Mouse (Mus musculus) embryonic facial prominence, embryonic 13.5 days (tissue): ENCODE measurements around the gene Cep164. TPM values are rescaled to one million over a fixed set of nuclear protein-coding genes. Genes with fewer than 3 reads are reported as not detected.
"Not testable (repeated sequence)": the region's sequence is repeated elsewhere in the genome, so short reads cannot be mapped to it uniquely, and the experiment has no call there.

Experiments used
- ATAC-seq: fragments of 200-750 bp; cut with Nextera tagmentation; 2 replicates; pipeline ENCODE4 v1.8.0; 2017; ENCODE audit warnings: low read depth; ENCODE audit not compliant: insufficient number of reproducible peaks, insufficient read depth, low FRiP score, low TSS enrichment
- H3K27ac ChIP-seq: fragments of 300-500 bp; sonication (generic); 2 replicates; pipeline ENCODE4 v1.5.1; 2015; ENCODE audit warnings: moderate library complexity, mild to moderate bottlenecking, inconsistent platforms
- H3K27me3 ChIP-seq: fragments of 300-500 bp; sonication (generic); 2 replicates; pipeline ENCODE4 v1.6.1; 2015; ENCODE audit warnings: mild to moderate bottlenecking, inconsistent platforms
- H3K36me3 ChIP-seq: fragments of 300-500 bp; sonication (generic); 2 replicates; pipeline ENCODE4 v1.6.1; 2015; ENCODE audit warnings: mild to moderate bottlenecking, inconsistent platforms
- H3K4me1 ChIP-seq: fragments of 300-500 bp; sonication (generic); 2 replicates; pipeline ENCODE4 v1.6.1; 2015; ENCODE audit warnings: inconsistent platforms
- H3K4me2 ChIP-seq: fragments of 300-500 bp; sonication (generic); 2 replicates; pipeline ENCODE4 v1.6.1; 2015; ENCODE audit warnings: moderate library complexity, mild to moderate bottlenecking, inconsistent platforms
- H3K4me3 ChIP-seq: fragments of 300-500 bp; sonication (generic); 2 replicates; pipeline ENCODE4 v1.5.1; 2015; ENCODE audit warnings: mild to moderate bottlenecking, inconsistent platforms
- H3K9ac ChIP-seq: fragments of 300-500 bp; sonication (generic); 2 replicates; pipeline ENCODE4 v1.6.1; 2015; ENCODE audit warnings: mild to moderate bottlenecking, inconsistent platforms
- H3K9me3 ChIP-seq: fragments of 300-500 bp; sonication (generic); 2 replicates; pipeline ENCODE4 v1.6.1; 2016; ENCODE audit warnings: inconsistent platforms
- WGBS: fragments of 180-500 bp; shearing (Covaris S2); methylation state at CpG from one replicate; pipeline ENCODE4 v1.1.7; 2015; ENCODE audit warnings: mixed read lengths; 5-methylcytosine and 5-hydroxymethylcytosine counted together
- polyA plus RNA-seq: library from polyadenylated mRNA; unstranded; fragments of >200 nt; fragmentation: Nextera tagmentation; extraction: Ambion mirVana; gene quantifications from 2 replicates; pipeline ENCODE4 v1.2.1, GENCODE M21; 2015

Gene Cep164
- polyA plus RNA-seq, 1 experiment from 2014 or later, result 34.3 TPM

GRCm38 (mm10) chr9:45849528-45850408, 21.3 kb upstream of the Cep164 start:
- WGBS, result 43% methylated on average over 9 of the region's 9 CpGs
- Histone ChIP-seq H3K36me3 (peaks cover 22% of the 10 kb centered on the region), H3K4me2 (peak overlapping the region; percentile 22; the same call in 1 of the 2 replicates), H3K4me3 (no peak overlapping the region), H3K27me3 (no peaks in the 10 kb centered on the region), H3K4me1 (peaks cover 32% of the 10 kb centered on the region), H3K9me3 (no peaks in the 10 kb centered on the region), H3K27ac (peak overlapping the region; percentile 89), H3K9ac (peak overlapping the region; percentile 49; the same call in 1 of the 2 replicates)
- ATAC-seq, result peak; percentile 50; the same call in 1 of the 2 replicates

- no peak overlapping the region for H3K4me2 ChIP-seq
- no peak overlapping the region; the same call in 1 of the 2 replicates for H3K27ac ChIP-seq
- peaks cover 32% of the 10 kb centered on the region for H3K4me1 ChIP-seq
- no peaks in the 10 kb centered on the region for H3K9me3 ChIP-seq
- ATAC-seq, result no peak
- no peaks in the 10 kb centered on the region for H3K36me3 ChIP-seq
- no peaks in the 10 kb centered on the region for H3K27me3 ChIP-seq
- WGBS, result 82% methylated on average over 5 of the region's 5 CpGs
- H3K4me3 ChIP-seq, result no peak overlapping the region
- no peak overlapping the region for H3K9ac ChIP-seq
Observed at GRCm38 (mm10) chr9:45846891-45847460, 18.5 kb upstream of the Cep164 start.

GRCm38 (mm10) chr9:45846176-45846575, 17.7 kb upstream of the Cep164 start:
- ATAC-seq, H3K36me3 ChIP-seq, H3K27ac ChIP-seq, H3K27me3 ChIP-seq, H3K9ac ChIP-seq, H3K4me3 ChIP-seq, H3K9me3 ChIP-seq, H3K4me2 ChIP-seq: not testable (repeated sequence)
- WGBS, result 71% methylated on average over 2 of the region's 2 CpGs
- H3K4me1 ChIP-seq, result peaks cover 36% of the 10 kb centered on the region

DNA sequence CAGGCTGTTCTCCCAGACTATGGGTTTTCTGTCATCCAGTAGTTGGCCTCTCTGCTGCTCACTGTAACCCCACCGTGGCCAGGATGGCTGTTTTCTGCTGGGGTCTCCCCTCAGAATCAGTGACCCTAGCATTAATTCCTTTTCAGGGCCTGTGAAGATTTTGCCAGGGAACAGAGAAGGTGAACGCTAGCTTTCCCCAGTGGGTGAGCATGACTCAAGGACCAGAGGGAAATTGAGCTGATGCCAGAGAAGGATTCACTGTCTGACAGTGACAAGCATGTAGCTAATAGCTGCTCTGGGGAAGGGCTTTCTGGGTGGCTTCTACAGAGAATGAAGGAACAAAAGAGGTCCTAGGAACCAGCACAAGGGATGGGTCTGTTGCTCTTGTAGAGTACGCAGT, 17.1 kb upstream of the Cep164 start:
- Histone ChIP-seq H3K4me2 (no peak overlapping the region), H3K36me3 (no peaks in the 10 kb centered on the region), H3K27me3 (no peaks in the 10 kb centered on the region), H3K27ac (no peak overlapping the region), H3K4me1 (peaks cover 36% of the 10 kb centered on the region), H3K4me3 (no peak overlapping the region), H3K9ac (no peak overlapping the region), H3K9me3 (no peaks in the 10 kb centered on the region)
- WGBS, result 80% methylated on average over 3 of the region's 3 CpGs
- ATAC-seq, result no peak

DNA sequence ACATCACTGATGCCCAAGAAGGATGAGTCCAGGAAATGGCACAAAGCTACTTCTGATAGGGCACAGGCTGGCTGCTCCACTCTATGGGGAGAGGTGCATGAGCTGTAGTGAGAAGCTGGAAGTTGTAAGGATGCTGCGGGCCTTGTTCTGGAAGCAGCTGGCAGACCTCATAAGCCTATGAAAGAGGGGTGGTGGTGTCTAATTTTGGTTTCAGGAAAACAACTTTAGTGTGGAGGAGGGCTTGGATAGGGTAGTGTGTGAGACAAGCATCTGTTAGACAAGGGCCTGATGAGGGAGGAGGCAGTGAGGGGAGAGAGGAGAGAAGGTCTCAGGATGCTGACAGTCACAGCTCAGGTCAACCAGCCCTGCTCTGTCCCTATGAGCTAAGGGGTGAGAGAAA, 15.3 kb upstream of the Cep164 start:
- H3K9me3 ChIP-seq, result no peaks in the 10 kb centered on the region
- ATAC-seq, result no peak
- H3K4me3 ChIP-seq, result no peak overlapping the region
- H3K9ac ChIP-seq, result no peak overlapping the region
- peaks cover 36% of the 10 kb centered on the region for H3K4me1 ChIP-seq
- WGBS, result 94% methylated on average over 1 of the region's 1 CpGs
- H3K27me3 ChIP-seq, result no peaks in the 10 kb centered on the region
- H3K4me2 ChIP-seq, result no peak overlapping the region
- H3K27ac ChIP-seq, result no peak overlapping the region
- H3K36me3 ChIP-seq, result no peaks in the 10 kb centered on the region

DNA sequence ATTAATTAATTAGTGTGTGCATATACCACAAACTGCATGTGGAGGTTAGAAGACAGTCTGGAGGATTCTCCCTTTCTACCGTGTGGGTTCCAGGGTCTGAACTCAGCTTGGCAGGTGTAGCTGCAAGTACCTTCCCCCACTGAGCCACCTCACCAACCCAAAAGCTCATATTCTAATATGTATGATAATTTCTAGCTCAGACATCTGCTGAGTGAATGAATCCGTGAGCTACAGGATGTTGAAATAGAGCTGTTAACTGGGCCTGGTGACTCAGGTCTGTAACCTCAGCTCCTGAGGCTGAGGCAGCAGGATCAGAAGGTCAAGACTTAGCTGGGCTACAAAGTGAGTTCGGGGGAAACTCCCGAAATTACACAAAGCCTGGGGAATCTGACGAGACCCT, 14.5 kb upstream of the Cep164 start:
- no peak for ATAC-seq
- no peaks in the 10 kb centered on the region for H3K9me3 ChIP-seq
- no peaks in the 10 kb centered on the region for H3K27me3 ChIP-seq
- H3K4me2 ChIP-seq, result no peak overlapping the region
- 83% methylated on average over 5 of the region's 5 CpGs for WGBS
- H3K4me3 ChIP-seq, result no peak overlapping the region
- H3K27ac ChIP-seq, result no peak overlapping the region
- no peak overlapping the region for H3K9ac ChIP-seq
- H3K4me1 ChIP-seq, result peaks cover 32% of the 10 kb centered on the region
- no peaks in the 10 kb centered on the region for H3K36me3 ChIP-seq

DNA sequence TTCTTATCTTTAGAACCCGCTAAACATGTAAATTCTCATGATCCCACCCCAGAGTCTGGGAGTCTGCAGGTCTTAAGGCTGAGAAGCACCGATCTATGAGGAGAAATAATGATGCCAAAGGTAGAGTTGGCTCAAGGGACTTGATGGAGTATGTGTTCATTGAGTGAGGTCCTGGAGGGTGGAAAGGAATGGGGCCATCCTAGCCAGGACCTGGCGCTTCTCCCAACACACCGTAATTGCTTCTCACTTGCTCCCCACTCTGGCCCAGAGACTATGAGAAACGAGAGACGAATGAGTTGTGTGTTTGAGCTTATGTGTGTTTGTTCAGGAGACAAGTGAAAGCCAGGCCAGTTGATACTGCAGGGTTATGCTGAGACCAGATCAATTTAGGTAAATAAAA, 13.0 kb upstream of the Cep164 start:
- H3K4me1 ChIP-seq, result peaks cover 34% of the 10 kb centered on the region
- WGBS, result 79% methylated on average over 6 of the region's 6 CpGs

DNA sequence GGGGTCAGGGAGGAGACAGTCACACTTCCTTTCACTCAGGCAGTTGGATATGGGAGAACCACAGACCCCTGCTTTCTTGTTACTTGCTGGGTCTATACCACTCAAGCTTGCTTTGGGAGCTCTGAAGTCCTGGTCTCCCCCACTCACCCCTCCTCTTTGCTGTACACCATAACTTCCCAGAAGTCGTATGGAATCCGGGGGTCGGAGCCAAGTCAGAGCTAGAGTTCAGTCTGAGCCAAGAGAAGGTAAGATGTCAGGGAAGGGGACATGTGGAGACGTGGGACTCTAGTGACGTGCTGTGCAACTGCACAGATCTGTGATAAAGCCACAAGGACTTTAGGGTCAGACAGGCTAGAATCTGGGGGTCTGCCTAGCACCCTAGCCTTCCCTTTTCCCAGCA, 11.8 kb upstream of the Cep164 start:
- H3K4me3 ChIP-seq, result peak overlapping the region; percentile 88
- H3K4me1 ChIP-seq, result peaks cover 34% of the 10 kb centered on the region
- peak overlapping the region; percentile 99 for H3K4me2 ChIP-seq
- no peak for ATAC-seq
- no peaks in the 10 kb centered on the region for H3K9me3 ChIP-seq
- H3K27ac ChIP-seq, result no peak overlapping the region
- H3K9ac ChIP-seq, result peak overlapping the region; percentile 93
- WGBS, result 67% methylated on average over 5 of the region's 5 CpGs
- H3K27me3 ChIP-seq, result no peaks in the 10 kb centered on the region
- H3K36me3 ChIP-seq, result no peaks in the 10 kb centered on the region

More for the DNA sequence above, 13.0 kb upstream of the Cep164 start:
- H3K36me3 ChIP-seq, result no peaks in the 10 kb centered on the region
- no peak overlapping the region for H3K4me2 ChIP-seq
- no peak for ATAC-seq
- H3K27me3 ChIP-seq, result no peaks in the 10 kb centered on the region
- no peak overlapping the region for H3K4me3 ChIP-seq
- no peaks in the 10 kb centered on the region for H3K9me3 ChIP-seq
- H3K9ac ChIP-seq, result no peak overlapping the region
- H3K27ac ChIP-seq, result no peak overlapping the region

- H3K9ac ChIP-seq, result peak overlapping the region; percentile 93
- peak overlapping the region; percentile 99 for H3K4me2 ChIP-seq
- H3K36me3 ChIP-seq, result no peaks in the 10 kb centered on the region
- H3K4me1 ChIP-seq, result peaks cover 34% of the 10 kb centered on the region
- no peak overlapping the region for H3K27ac ChIP-seq
- no peaks in the 10 kb centered on the region for H3K27me3 ChIP-seq
- no peaks in the 10 kb centered on the region for H3K9me3 ChIP-seq
- 75% methylated on average over 7 of the region's 7 CpGs for WGBS
- H3K4me3 ChIP-seq, result peak overlapping the region; percentile 88
- no peak for ATAC-seq
Observed at GRCm38 (mm10) chr9:45839982-45840300, 11.4 kb upstream of the Cep164 start.

GRCm38 (mm10) chr9:45839139-45839981, 10.9 kb upstream of the Cep164 start:
- ATAC-seq, result no peak
- 12% methylated on average over 17 of the region's 17 CpGs for whole genome bisulfite sequencing

DNA sequence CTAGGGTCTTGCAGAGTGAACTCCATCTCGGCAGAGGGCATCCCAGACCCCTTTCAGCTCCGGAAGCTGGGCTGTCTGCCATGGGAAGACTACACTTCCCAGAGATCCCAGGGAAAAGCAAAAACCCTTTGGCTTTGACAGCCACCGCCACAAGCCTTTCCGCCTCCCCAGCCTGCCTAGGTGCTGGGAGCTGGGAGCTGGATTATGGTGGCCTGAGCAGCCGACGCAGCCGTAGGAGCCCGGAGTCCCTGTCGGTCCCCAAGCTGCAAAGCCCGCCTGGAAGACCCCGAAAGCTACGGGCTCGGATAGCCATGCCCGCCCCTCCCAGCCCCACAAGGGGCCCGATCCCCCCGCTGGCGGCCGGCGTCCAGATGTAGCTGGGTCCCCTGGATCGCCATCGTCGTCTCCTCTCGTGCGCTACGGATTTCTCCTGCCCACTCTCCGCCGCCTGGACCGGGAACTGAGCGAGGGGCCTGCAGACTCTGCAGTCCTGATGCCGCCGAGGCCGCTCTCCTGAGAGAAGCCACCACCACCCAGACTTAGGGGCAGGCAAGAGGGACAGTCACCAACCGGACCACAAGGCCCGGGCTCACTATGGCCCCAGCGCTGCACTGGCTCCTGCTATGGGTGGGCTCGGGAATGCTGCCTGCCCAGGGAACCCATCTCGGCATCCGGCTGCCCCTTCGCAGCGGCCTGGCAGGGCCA, 10.1 kb upstream of the Cep164 start, which contains the start of gene Bace1:
TSS of gene Bace1 (plus strand) at position 147 of the 705 bp plus-strand sequence.
- Histone ChIP-seq H3K4me3 (peak within 1 kb of the TSS; percentile 88), H3K4me2 (peak within 1 kb of the TSS; percentile 99), H3K4me1 (peaks cover 34% of the 10 kb centered on the region), H3K36me3 (no peaks in the 10 kb centered on the region), H3K27me3 (no peaks in the 10 kb centered on the region), H3K9me3 (no peaks in the 10 kb centered on the region), H3K9ac (peak within 1 kb of the TSS; percentile 93), H3K27ac (peak within 1 kb of the TSS; percentile 22; the same call in 1 of the 2 replicates)
- peak; percentile 77 for ATAC-seq
- WGBS, result under 1% methylated on average over 40 of the region's 40 CpGs

More at GRCm38 (mm10) chr9:45839139-45839981, 10.9 kb upstream of the Cep164 start:
- Histone ChIP-seq H3K4me2 (peak overlapping the region; percentile 99), H3K9me3 (no peaks in the 10 kb centered on the region), H3K9ac (peak overlapping the region; percentile 93), H3K27me3 (no peaks in the 10 kb centered on the region), H3K4me3 (peak overlapping the region; percentile 88), H3K4me1 (peaks cover 34% of the 10 kb centered on the region), H3K36me3 (no peaks in the 10 kb centered on the region), H3K27ac (no peak overlapping the region)
